Mouse (Mus musculus): ENCODE measurements around the gene Sv2a.

Sv2a gene

DNA sequence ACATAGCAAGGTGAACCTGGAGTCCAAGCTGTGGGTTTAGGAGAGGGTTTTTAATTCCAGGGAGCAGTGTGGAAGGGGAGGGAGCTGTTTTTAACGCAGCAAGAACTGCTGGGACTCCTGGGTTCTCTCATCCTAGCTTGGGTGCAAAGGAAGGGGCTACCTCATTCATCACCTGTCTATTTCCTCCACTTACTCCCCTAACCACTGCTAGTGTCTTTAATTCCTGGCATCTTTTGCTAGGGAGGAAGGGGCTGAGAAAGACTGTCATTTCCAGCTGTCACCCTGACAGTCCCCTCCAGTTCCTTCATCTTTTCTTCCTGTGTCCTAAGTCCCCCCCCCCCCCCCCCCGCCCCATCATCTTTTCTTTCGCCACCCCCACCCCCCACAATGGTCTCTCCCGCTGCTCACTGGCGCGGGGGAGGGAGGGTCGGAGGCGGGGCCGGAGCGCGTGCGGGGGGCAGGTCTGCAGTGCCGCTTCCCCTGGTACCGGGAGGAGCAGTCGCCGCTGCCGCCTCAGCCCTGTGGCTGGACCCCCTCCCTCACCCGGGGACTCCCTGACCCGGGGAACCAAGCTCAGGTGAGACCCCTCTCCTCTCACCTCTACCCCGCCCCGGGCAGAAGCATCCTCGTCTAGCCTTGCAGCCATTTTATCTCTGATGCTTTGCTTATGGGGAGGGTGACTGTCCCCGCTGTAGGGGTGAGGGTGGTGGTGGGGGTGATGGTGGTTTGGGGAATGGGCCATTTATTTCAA is at the start of gene Sv2a:
Sv2a (plus strand) TSS at position 425 of the 751 bp plus-strand sequence.
- in situ Hi-C loops (cut with MboI; ENCODE audit: unreplicated experiment in 2 of 2) = no loop called here

DNA sequence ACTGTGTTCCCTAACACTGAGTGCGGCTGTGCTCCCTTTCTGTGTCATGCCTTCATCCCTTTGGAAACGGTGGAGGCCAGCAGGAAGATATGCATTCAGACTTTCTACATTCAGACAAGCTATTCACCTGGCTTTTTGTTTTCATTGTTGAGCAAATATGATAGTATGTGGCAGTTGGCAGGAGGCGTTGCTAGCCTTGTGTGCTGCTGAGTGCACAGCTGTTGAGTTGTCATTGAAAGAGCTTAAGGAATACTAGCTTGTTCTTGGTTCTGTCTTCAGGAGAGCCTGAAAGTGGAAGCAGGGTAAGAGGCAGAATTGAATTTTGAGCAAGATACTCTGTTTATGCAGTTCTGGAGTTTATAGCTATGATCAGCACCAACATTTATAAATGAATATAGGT is 48.5 kb upstream of the Sv2a start:
- in situ Hi-C loops (cut with MboI; ENCODE audit: unreplicated experiment in 2 of 2) = no loop called here

DNA sequence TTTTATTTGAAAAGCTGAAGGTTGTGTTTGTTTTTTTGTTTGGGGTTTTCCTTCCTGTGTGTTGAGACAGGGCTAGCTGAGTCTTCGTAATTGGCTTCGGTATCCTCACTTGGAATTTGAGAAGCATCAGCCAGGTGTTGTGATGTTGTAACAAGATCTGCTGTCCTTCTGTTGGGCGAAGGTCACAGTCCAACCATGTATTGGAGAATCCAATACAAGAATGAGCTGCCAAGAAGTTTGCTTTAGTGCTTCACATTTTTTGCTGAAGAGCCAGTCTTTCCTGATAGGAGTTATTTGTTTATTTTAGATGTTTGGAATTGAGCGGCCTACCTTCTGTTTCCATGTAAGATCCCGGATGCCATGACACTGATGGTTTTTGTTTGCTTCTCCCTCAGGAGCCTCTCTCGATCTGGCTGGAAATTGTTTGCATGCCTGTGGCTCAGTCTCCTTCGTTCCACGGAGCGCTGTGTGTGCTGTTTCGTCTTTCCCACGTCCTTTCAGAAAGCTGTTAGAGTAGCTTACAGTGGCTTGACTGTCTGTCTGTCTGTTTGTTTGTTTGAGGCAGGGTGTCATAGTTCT is 47.5 kb upstream of the Sv2a start:
- in situ Hi-C loops (cut with MboI; ENCODE audit: unreplicated experiment in 2 of 2) = no loop called here

DNA sequence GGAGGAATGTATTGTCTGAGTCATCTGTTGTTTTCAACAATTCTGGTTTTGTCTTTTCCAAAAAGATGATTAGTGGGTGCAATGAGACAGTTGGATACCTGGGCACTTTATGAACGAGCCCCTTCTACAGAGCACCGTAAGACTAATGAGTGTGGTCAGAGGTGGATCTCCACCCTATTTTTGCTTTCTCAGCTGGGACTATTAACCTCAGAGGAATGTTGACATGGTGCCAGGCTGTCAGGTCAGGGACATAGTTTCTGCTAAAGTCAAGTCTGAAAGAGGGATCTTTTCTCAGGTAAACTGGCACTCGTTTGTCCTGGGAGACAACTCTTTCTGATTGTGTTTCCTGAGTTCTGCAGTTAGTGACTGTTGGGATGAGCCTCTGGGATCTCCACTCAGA is 45.9 kb upstream of the Sv2a start:
- in situ Hi-C loops (cut with MboI; ENCODE audit: unreplicated experiment in 2 of 2) = no loop called here

DNA sequence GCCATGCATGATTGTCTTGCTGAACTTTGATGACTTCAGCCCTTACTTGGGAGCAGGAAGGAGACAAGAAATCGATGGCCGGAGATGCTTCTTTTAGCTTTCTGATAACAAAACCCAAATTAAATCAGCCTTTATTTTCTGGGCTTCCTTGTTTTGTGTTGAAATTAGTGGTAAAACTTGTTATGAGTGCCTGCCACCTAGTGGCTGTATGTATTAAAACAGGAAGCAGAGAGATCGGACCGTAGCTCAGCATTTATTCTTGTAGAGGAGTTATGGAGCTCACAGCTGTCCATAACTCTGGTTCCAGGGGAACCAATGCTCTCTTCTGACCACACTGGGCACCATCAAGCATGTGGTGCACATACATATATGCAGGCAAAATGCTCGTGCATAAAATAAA is 33.0 kb upstream of the Sv2a start:
- in situ Hi-C loops (cut with MboI; ENCODE audit: unreplicated experiment in 2 of 2) = loop anchor here (5.0 to 10.0 kb wide), 4 partner anchors 56 to 183 kb away; no protein-coding TSS in a partner anchor

DNA sequence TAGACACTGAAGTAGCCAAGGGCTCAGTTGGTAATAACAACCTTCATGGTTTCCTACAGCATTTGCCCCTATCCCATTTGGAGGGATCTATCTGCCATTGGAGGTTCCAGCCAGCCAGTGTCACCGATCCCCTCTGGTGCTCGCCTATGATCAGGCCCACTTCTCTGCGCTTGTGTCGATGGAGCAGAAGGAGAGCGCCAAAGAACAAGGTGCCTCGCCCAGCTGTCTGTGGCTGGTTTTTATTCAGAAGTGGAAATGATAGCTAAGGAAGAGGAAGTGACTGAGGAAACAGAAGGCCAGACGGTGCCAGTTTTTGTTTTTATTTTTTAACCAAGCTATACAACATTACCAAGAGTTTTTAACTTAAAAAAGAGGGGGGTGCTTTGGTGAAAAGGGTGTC is 29.1 kb upstream of the Sv2a start:
- in situ Hi-C loops (cut with MboI; ENCODE audit: unreplicated experiment in 2 of 2) = no loop called here

DNA sequence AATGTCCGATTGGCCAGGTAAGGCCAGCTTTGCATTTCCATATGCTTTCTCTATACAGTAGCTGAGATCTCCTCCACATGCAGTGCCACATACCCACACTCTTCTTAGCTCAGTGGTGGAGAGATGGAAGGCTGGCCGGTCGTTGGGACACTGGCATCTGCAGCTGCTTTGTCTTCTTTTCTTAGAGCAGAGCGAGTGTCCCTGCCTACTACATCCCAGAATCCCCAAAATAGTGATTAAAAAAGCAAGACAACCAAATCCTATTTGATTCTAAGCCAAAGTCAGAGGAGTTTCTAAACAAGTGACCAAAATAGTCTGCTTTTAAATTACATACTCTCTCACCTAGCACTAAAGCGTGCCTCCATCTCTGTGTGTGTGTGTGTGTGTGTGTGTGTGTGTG is 28.3 kb upstream of the Sv2a start:
- in situ Hi-C loops (cut with MboI; ENCODE audit: unreplicated experiment in 2 of 2) = no loop called here

DNA sequence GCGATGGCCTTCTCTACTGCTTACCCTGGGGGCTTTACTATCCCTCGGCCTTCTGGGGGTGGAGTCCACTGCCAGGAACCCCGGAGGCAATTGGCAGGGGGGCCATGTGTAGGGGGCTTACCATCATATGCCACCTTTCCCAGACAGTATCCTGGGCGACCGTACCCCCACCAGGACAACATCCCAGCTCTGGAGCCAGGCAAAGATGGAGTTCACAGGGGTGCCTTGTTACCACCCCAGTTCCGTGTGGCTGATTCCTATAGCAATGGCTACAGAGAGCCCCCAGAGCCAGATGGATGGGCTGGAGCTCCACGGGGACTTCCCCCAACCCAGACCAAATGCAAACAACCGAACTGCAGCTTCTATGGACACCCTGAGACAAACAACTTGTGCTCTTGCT is 25.4 kb upstream of the Sv2a start:
- in situ Hi-C loops (cut with MboI; ENCODE audit: unreplicated experiment in 2 of 2) = no loop called here

DNA sequence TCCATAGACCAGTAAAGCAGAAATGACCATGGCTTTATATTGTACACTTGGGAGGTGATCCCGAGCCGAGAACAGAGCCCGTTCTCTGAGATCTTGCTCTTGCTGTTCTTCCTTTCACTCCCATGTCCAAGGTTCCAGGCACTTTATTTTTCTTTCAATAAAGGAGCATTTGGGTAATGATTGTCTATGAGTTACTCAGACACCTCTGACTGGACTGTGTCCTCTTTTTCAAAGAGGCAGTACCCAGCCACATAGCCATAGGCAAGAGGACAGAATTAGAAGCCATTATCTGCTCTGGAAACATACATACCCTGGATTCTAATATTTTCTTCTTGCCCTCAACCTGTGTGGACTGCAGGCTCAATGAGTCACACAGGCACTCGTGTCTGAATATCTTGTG is 21.1 kb upstream of the Sv2a start:
- in situ Hi-C loops (cut with MboI; ENCODE audit: unreplicated experiment in 2 of 2) = no loop called here

DNA sequence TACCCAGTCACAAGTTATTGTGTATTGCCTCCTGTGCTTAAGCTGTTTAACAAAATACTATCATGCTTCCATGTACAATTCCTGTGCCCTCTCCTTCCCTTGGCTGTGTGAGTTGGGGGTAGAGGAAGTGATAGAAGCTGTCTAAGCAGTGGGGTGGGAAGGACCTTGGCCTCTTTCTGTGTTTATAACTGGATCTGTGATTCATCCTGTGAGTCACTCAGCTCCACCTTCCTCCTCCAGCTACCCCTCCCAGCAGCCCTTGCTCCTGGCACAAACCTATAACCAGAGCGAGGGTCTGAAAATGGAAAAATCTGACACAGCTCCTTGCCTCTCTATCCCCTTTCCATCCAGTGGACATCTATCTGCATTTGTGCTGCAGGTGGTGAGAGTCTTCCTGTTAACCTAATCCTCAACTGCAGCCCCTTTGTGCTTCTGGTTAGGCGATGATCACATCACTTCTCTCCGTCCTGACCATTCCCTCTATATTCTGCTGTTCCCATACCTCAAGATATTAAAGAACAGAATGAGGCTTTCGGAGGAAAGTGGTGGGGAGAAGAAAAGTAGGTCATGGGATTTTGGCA is 20.6 kb upstream of the Sv2a start:
- in situ Hi-C loops (cut with MboI; ENCODE audit: unreplicated experiment in 2 of 2) = no loop called here

DNA sequence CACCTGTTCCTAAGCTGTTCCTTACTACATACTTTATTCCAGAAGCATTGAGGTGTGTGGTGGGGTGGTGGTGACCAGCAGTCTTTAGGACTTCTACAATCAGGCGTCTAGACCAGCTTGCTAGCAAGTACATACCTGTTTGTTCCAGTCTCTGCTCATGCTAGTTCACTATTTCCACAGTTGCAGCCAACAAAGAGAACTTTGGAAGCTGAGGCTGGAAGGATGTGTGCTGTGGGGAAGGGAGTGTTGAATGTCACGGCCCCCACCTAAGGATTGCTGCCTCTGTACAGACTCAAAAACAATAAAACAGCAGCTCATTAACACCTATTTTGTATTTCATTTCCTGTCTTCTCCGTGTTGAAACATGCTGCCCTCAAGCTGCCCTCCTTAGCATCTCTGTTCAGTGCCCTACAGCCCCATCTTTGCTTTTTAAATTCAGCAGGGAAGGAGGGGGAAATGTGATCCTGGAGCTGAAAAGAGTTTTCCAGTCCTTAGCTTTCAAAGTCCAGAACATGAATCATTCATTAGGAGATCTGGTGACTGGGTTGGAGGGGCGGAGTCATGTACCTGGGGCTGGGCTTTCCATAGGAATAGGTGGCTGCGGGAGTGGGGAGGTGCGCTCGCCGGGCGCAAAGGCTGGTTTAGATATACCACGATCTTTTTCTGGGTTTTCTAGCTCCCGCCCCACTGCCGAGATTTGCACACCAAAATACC is 20.0 kb upstream of the Sv2a start:
- in situ Hi-C loops (cut with MboI; ENCODE audit: unreplicated experiment in 2 of 2) = no loop called here

DNA sequence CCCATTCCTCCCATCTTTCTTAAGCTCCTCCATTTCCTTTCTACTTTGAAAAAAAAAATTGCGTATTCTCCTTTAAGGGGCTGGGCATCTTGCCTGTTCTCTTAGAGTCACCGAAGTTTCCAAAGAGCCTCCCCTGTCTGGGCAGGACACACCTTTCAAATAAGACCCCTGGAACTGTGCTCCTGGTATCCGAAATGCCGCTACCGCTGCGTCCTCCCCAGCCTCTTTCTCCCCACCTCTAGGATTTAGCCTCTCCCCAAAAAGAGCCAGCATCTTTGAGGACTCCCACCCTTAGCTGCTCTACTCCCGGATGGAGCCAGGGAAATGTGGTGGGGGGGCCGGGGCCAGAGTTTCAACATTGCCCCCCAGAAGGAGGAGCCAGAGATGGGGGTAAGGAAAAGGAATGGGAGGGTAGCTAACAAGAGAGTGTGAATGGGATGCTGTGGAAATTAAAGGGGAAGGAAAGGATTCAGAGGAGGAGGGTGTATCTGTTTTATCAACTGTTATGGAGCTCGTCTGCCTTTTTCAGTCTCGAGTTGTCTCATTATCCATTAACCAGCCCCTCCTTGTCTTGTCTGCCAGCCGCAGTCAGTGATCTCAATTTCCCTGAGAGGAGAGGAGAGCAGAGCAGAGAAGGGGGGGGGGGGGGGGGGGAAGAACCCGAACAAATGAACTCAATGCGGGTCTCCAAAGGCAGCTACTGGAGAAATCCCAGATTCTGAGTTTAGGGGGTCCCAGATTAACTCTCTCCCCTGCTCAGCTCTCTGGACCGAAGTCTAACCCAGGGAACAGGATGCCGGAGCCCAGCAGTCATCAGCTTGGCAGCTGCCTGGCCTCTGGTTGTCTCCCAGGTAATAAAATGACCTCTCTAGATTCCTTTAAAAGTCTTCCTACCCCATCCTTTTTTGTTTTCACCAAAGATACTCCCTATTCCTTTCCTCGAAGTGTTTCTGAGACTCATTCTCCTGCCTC is 18.8 kb upstream of the Sv2a start, which contains the start of gene Mtmr11:
Mtmr11 (plus strand) TSS at position 136 of the 972 bp plus-strand sequence.
- in situ Hi-C loops (cut with MboI; ENCODE audit: unreplicated experiment in 2 of 2) = no loop called here

DNA sequence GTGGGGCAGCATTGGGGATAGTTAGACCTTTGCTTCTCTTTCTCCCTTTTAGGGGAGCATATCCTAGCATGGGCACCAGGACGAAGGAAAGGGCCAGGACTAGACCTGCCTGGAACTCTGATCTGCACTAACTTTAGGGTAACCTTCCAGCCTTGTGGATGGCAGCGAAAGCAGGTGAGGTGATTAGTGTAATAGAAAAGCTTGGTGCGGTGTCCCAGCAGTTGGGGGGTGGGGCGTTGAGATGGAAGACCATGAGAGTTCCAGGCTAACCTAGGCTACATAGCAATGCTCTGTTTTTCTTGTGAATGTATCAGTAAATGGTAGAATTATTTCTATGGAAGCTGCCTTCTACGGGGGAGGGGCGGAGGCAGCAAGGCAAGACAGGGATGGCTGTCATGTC is 17.9 kb upstream of the Sv2a start:
- in situ Hi-C loops (cut with MboI; ENCODE audit: unreplicated experiment in 2 of 2) = no loop called here

DNA sequence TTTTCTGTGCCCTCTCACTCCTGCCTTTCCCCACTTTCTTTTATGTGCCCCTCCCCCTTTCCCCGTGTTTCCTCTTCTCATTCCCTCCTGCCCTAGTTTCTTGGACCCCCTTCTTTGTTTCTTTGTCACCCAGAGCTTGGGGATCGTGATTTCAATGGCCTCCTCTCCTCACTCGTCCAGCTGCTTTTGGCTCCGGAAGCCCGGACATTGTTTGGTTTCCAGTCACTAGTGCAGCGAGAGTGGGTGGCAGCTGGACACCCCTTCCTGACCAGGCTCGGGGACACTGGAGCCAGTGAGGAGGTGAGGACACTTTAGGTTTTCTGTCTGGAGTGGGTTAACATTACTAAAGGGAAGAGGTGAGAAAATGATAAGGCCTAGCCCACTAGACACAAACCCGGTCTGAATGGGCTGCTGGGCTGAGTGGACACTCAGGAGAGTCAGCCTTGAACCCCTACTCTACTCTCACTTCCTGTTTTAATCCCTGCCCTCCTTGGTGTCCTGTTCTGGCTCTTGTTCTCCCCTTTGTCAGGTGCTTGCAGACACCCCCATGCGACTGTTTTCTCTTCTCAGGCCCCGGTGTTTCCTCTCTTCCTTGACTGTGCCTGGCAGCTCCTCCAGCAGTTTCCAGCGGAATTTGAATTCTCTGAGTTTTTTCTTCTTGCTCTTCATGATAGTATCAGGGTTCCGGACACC is 12.3 kb upstream of the Sv2a start:
- in situ Hi-C loops (cut with MboI; ENCODE audit: unreplicated experiment in 2 of 2) = no loop called here

DNA sequence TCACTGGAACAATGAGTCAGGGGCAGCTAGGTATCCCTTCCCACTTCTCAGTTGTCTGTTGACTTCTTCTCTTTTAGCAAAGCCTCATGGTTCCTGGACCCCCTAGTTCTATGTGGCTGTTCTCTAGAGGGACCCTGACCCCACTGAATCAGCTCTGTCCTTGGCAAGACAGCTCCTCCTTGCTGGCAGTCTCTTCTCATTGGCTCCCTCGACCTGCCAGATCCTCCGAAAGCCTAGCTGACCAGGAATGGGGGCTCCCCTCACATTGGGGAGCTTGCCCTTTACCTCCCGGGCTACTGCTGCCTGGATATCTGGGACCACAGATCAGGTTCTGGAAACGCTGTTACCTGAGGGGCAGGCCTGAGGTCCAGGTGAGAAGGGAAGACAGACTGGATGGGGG is 10.7 kb upstream of the Sv2a start:
- in situ Hi-C loops (cut with MboI; ENCODE audit: unreplicated experiment in 2 of 2) = no loop called here

DNA sequence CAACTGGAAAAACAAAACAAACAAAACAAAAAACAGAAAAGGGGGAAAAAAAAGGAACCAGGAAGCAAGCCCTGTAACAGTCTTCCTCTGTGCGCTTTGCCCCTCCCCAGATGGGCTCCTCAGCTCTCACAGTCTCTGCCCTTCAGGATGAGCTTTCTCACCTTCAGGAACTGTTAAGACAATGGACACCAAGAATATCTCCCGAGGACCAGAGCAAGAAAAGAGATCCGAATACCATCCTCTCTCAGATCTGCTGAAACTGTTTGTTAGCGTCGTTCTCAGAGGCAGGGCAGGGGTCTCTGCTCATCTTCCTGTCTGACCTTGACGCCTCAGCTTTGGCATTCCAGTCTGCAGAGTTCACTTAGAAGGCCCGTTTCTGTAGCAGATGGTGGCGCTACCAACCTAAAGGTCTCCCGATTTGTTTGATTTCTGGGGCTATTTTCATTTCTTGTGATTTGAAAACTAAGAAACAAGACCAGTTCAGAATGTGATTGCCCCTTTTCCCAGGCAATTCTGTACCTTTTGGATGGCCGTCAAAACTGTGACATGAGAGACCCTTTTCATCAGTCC is 9.9 kb upstream of the Sv2a start:
- in situ Hi-C loops (cut with MboI; ENCODE audit: unreplicated experiment in 2 of 2) = no loop called here

DNA sequence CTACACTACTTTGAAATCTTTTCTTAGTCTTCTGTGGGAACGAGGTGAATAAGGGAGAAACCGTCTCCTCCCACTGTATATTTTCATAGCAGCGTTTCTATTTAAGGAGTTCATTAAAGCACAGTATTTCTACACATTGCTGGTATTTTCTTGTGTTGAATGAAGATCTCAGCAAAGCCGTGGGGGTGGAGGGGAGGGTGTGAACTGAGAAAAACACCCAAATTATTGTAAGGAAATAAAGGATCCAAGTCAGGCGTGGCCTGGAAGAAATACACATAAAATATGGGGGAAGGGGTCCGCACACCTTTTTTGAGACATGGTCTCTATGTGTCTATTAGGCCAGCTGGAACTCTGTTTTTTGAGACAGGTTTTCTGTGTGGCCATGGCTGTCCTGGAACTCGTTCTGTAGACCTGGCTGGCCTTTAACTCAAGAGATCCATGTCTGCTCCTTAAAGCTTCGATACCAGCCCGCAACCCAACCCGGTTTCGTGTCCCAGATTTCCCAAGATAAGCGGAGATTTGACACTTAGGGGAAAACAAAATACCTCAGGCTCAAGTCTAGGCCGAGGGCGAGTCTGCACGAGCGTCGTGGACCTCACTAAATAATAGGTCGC is 9.3 kb upstream of the Sv2a start:
- in situ Hi-C loops (cut with MboI; ENCODE audit: unreplicated experiment in 2 of 2) = no loop called here

DNA sequence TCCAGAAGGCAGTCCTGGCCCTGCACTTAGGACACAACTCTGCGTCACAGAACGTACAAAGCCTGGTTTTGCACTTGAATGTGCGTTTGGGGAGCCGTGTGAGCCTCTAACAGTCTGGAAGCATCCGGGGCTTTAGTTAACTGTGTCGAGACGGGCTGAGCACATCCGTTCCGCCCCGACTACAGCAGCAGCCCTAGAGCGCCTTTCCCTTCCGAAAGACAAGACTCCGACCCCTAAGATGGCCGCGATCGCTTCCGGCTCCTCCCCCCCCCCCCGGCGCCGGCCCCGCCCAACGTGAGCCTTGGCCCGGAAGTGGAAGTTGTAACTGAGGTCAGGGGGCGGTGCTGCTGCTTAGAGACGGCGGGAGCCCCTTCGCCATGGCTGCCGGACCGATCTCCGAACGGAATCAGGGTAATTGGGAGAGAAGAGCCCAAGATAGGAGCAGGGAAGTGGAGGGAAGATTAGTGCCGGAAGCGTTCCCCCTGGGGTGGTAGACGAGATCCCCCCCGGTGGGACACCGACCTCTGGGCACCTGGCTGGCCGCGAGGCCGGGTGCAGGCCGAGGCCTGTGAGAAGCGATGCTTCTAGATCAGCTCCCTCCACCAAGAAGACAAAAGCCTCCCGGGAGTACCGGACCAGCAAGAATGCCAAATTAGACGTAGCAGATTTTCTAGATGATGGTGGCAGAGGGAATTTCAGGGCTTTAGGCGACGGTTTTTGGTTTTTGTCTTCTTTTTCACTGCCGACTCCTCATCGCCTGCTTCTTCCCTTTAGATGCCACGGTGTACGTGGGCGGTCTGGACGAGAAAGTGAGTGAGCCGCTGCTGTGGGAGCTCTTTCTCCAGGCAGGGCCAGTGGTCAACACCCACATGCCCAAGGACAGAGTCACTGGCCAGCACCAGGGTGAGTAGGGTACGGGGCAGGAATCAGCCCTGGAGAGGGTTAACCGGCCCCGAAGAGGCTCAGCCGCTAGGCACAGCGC is 8.5 kb upstream of the Sv2a start, which contains the start of gene Sf3b4:
Sf3b4 (plus strand) TSS at position 136 of the 982 bp plus-strand sequence.
- in situ Hi-C loops (cut with MboI; ENCODE audit: unreplicated experiment in 2 of 2) = no loop called here

All from v-Abl transformed pro-B cells (cell line).